Mouse (Mus musculus): ENCODE results near the gene Bcl11a. TPM values are rescaled to one million over a fixed set of nuclear protein-coding genes. Genes with fewer than 3 reads are reported as not detected.

Bcl11a gene
- total and polyA plus RNA-seq, 3 experiments, result 37.0 to 112 (median 83.8) TPM

DNA sequence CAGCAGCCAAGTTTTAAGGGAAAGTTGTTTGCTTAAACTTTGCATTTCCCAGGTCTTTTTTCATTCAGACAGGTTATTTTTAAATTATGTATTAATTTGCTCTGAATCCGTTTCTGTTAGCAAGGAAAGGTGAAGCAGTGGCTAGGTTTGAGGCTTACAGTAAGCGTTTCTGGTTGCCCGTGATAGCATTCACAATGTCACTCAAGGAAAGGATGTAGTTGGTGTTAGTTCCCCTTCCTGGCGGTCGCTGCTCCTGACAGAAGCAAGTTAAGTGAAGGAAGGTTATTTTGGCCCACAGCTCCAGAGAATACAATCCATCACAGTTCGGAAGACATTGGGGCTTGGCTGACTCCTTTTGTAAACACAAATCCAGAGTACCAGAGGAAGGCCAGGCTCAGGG, 61.6 kb downstream of the Bcl11a start:
- H3K27ac ChIP-seq (ENCODE audit: control insufficient read depth, low read depth, low read length), result peak overlapping the region; percentile 100
- peaks cover 75% of the 10 kb centered on the region for H3K79me2 ChIP-seq (ENCODE audit: control insufficient read depth, insufficient read depth, low read length, poor library complexity)
- H3K4me1 ChIP-seq (ENCODE audit: control insufficient read depth in 1 of 2, insufficient read depth in 2 of 2, low read length in 2 of 2), result peaks cover 36 to 55% of the 10 kb centered on the region in 2 experiments
- peak; percentile 57; the same call in 1 of the 2 replicates for TF ChIP-seq TCF12 (IDR thresholded peaks at IDR 0.05; ENCODE audit: low read depth, low read length)
- no peak for TF ChIP-seq NRF1 (IDR thresholded peaks at IDR 0.05; ENCODE audit: insufficient read depth, low read depth, low read length, poor library complexity, severe bottlenecking)
- no peak for TF ChIP-seq POLR2AphosphoS2 (IDR thresholded peaks at IDR 0.05; ENCODE audit: low read length)
- no peak for TF ChIP-seq SIN3A (IDR thresholded peaks at IDR 0.05; ENCODE audit: low read length)
- no peak for TF ChIP-seq GATA1 (IDR thresholded peaks at IDR 0.05; ENCODE audit: low read depth, low read length)
- no peak for TF ChIP-seq ZNF384 (IDR thresholded peaks at IDR 0.05; ENCODE audit: low read depth, low read length)
- TF ChIP-seq MEF2A (IDR thresholded peaks at IDR 0.05; ENCODE audit: extremely low read depth, insufficient replicate concordance, low read depth, low read length, poor library complexity, severe bottlenecking), result no peak
- no peak; the same call in 1 of the 2 replicates for TF ChIP-seq MYB (IDR thresholded peaks at IDR 0.05; ENCODE audit: low read depth, low read length)
- TF ChIP-seq JUND (IDR thresholded peaks at IDR 0.05; ENCODE audit: low read depth, low read length), result no peak
- TF ChIP-seq USF2 (IDR thresholded peaks at IDR 0.05; ENCODE audit: borderline replicate concordance in 1 of 2, insufficient read depth in 1 of 2, low read depth in 1 of 2, low read length in 2 of 2), result no peak
- TF ChIP-seq ZMIZ1 (IDR thresholded peaks at IDR 0.05; ENCODE audit: low read depth, low read length), result no peak
- TF ChIP-seq ELF1 (IDR thresholded peaks at IDR 0.05; ENCODE audit: low read depth, low read length), result no peak
- TF ChIP-seq KAT2A (conservative IDR thresholded peaks at IDR 0.05; ENCODE audit: low read depth, low read length), result no peak
- TF ChIP-seq MAX (IDR thresholded peaks at IDR 0.05; ENCODE audit: low read length), result no peak
- peak; percentile 57 for TF ChIP-seq TAL1 (IDR thresholded peaks at IDR 0.05; ENCODE audit: low read length)
- no peak for TF ChIP-seq HCFC1 (IDR thresholded peaks at IDR 0.05; ENCODE audit: low read depth, low read length)
- peak; percentile 59; the same call in 1 of the 2 replicates for TF ChIP-seq ETS1 (IDR thresholded peaks at IDR 0.05; ENCODE audit: low read depth, low read length)
- no peak for TF ChIP-seq BHLHE40 (IDR thresholded peaks at IDR 0.05; ENCODE audit: borderline replicate concordance, low read depth, low read length)
- no peak for TF ChIP-seq TBP (IDR thresholded peaks at IDR 0.05; ENCODE audit: low read depth, low read length)
- no peak for TF ChIP-seq MYC (IDR thresholded peaks at IDR 0.05; ENCODE audit: low read depth, low read length)
- TF ChIP-seq POLR2A (IDR thresholded peaks at IDR 0.05; ENCODE audit: control insufficient read depth in 1 of 2, insufficient read depth in 1 of 2, low read depth in 1 of 2, low read length in 2 of 2, poor library complexity in 1 of 2), result no peak; a peak in 1 of 4 replicates
- TF ChIP-seq EP300 (IDR thresholded peaks at IDR 0.05; ENCODE audit: low read depth in 1 of 2, low read length in 2 of 2), result peak; percentile 64 to 83
- TF ChIP-seq GABPA (IDR thresholded peaks at IDR 0.05; ENCODE audit: low read depth, low read length), result no peak
- TF ChIP-seq UBTF (IDR thresholded peaks at IDR 0.05; ENCODE audit: borderline replicate concordance, insufficient read depth, low read depth, low read length), result no peak
- TF ChIP-seq E2F4 (IDR thresholded peaks at IDR 0.05; ENCODE audit: borderline replicate concordance, low read depth, low read length), result no peak
- TF ChIP-seq MAFK (IDR thresholded peaks at IDR 0.05; ENCODE audit: borderline replicate concordance, low read depth, low read length), result no peak
- DNase-seq (ENCODE audit: low read depth, low spot score), result peak; percentile 81
- peaks cover 45 to 68% of the 10 kb centered on the region in 2 experiments for H3K36me3 ChIP-seq (ENCODE audit: control insufficient read depth in 1 of 2, insufficient read depth in 2 of 2, low read length in 2 of 2)
- H3K27me3 ChIP-seq (ENCODE audit: control insufficient read depth in 1 of 2, insufficient read depth in 2 of 2, low read length in 2 of 2), result no peaks in the 10 kb centered on the region
- H3K9me3 ChIP-seq (replicated peaks; ENCODE audit: insufficient read depth, low read length), result no peaks in the 10 kb centered on the region
- H3K9ac ChIP-seq (ENCODE audit: control insufficient read depth, low read depth, low read length, poor library complexity, severe bottlenecking), result no peak overlapping the region
- no peak overlapping the region for H3K4me3 ChIP-seq (ENCODE audit: control insufficient read depth in 1 of 2, insufficient read depth in 1 of 2, low read depth in 2 of 2, low read length in 2 of 2)

All from MEL (cell line).